ENCODE assay signal across 9 mouse cellular contexts in genomic region chr4:100170161-100170650, GRCm38 (mm10).
DNase-seq lines count a peak whose midpoint lies in the region; ATAC-seq lines count a peak whose summit lies in the region.
"Had no signal": no experiment of that assay in that cellular context is flagged by ENCODE, and none has a peak within 500 bp of the region (broad histone marks: within the 10 kb centered on the region; RNA-seq: fewer than 3 reads in every experiment).

No protein-coding gene starts in this region.

- H3K4me1 ChIP-seq in forebrain, embryonic 15.5 days = peaks cover 12% of the 10 kb centered on the region

- WGBS in forebrain, embryonic 15.5 days = 13% methylated on average over 14 of the region's 14 CpGs

- no peaks in the 10 kb centered on the region for H3K9me3 ChIP-seq in forebrain, embryonic 15.5 days

- H3K27me3 ChIP-seq in forebrain, embryonic 15.5 days = no peaks in the 10 kb centered on the region

- peak overlapping the region; percentile 21 for H3K4me3 ChIP-seq in forebrain, embryonic 15.5 days

- intact Hi-C loops in heart, postnatal 25 days (cut with DNase I) = no loop called here

- H3K4me2 ChIP-seq in forebrain, embryonic 15.5 days (replicated peaks) = peak overlapping the region; percentile 35

- DNase-seq in heart, adult 11 months = peak; percentile 61
- DNase-seq in heart, postnatal 25 days (ENCODE audit: low spot score) = no peak
- DNase-seq in Muller cell, postnatal 12 days (ENCODE audit: inconsistent ontology term) = peak; percentile 86
- DNase-seq in lung, postnatal 10 days = peak; percentile 47
- no peak for DNase-seq in spleen, postnatal 36 days (ENCODE audit: low spot score in 2 of 2)
- DNase-seq in right cerebral cortex, postnatal 10 days (ENCODE audit: low spot score in 2 of 2) = no peak

- H3K36me3 ChIP-seq in forebrain, embryonic 15.5 days = no peaks in the 10 kb centered on the region

- no peak; the same call in 1 of the 2 replicates for ATAC-seq in forebrain, embryonic 15.5 days (replicated peaks)
- no peak for ATAC-seq in megakaryocyte-erythroid progenitor cell, adult 5-6 weeks (replicated peaks; ENCODE audit: low FRiP score, low TSS enrichment, poor library complexity, severe bottlenecking)

- no peak overlapping the region for H3K27ac ChIP-seq in forebrain, embryonic 15.5 days (replicated peaks)
- H3K27ac ChIP-seq: macrophage had no signal

- H3K9ac ChIP-seq in forebrain, embryonic 15.5 days (replicated peaks) = no peak overlapping the region

Comparison
In these comparisons a context has a peak if more than half of its experiments do, and no peak if none do; other contexts are left out.
1. DNase-seq: peak in heart, adult 11 months (single experiment), Muller cell, postnatal 12 days (single experiment) and lung, postnatal 10 days (single experiment); none in heart, postnatal 25 days (single experiment), spleen, postnatal 36 days (0 of 2) and right cerebral cortex, postnatal 10 days (0 of 2).